Mouse (Mus musculus) forebrain, postnatal 0 days (tissue): ENCODE measurements around the gene Plet1. TPM values are rescaled to one million over a fixed set of nuclear protein-coding genes. Genes with fewer than 3 reads are reported as not detected.

Experiments used
- ATAC-seq: fragments of 200-750 bp; cut with Nextera tagmentation; 2 replicates; pipeline ENCODE4 v1.8.0; 2017; ENCODE audit warnings: mild to moderate bottlenecking, moderate library complexity
- DNase-seq: peaks from one replicate; pipeline ENCODE4 v3.0.0-alpha.2; 2015
- H3K27ac ChIP-seq: fragments of 300-500 bp; sonication (generic); 2 replicates; pipeline ENCODE4 v1.5.1; 2014; ENCODE audit warnings: low read depth, mild to moderate bottlenecking, antibody characterized with exemption, low read length, moderate library complexity, mixed read lengths
- H3K27me3 ChIP-seq: fragments of 300-500 bp; sonication (generic); 2 replicates; pipeline ENCODE4 v1.6.1; 2014; ENCODE audit warnings: mild to moderate bottlenecking, low read length, mixed read lengths; ENCODE audit not compliant: insufficient read depth
- H3K36me3 ChIP-seq: fragments of 300-500 bp; sonication (generic); 2 replicates; pipeline ENCODE4 v1.6.1; 2014; ENCODE audit warnings: mild to moderate bottlenecking, moderate library complexity; ENCODE audit not compliant: insufficient read depth
- H3K4me1 ChIP-seq: fragments of 300-500 bp; sonication (generic); 2 replicates; pipeline ENCODE4 v1.6.1; 2014; ENCODE audit warnings: antibody characterized with exemption; ENCODE audit not compliant: insufficient read depth
- H3K4me2 ChIP-seq: fragments of 300-500 bp; sonication (generic); 2 replicates; pipeline ENCODE4 v1.6.1; 2014; ENCODE audit warnings: low read depth, mild to moderate bottlenecking, moderate library complexity
- H3K4me3 ChIP-seq: fragments of 300-500 bp; sonication (generic); 2 replicates; pipeline ENCODE4 v1.5.1; 2014; ENCODE audit warnings: low read depth, low read length, mixed read lengths
- H3K9ac ChIP-seq: fragments of 300-500 bp; sonication (generic); 2 replicates; pipeline ENCODE4 v1.6.1; 2014; ENCODE audit warnings: mild to moderate bottlenecking
- H3K9me3 ChIP-seq: fragments of 300-500 bp; sonication (generic); 2 replicates; pipeline ENCODE4 v1.6.1; 2016; ENCODE audit warnings: low read length
- CTCF ChIP-seq: sonication (generic); IDR thresholded peaks from 2 replicates; pipeline ENCODE4 v1.5.1; 2016; ENCODE audit warnings: antibody characterized with exemption, control low read depth, low read depth
- WGBS: fragments of 180-500 bp; shearing (Covaris S2); extraction: QIAGEN DNeasy Blood & Tissue Kit; methylation state at CpG from one replicate; pipeline ENCODE4 v1.1.7; 2014; 5-methylcytosine and 5-hydroxymethylcytosine counted together
- polyA plus RNA-seq: library from polyadenylated mRNA; unstranded; fragments of >200 nt; fragmentation: Nextera tagmentation; extraction: Ambion mirVana; gene quantifications from 2 replicates; pipeline ENCODE4 v1.2.1, GENCODE M21; 2015
- total RNA-seq: library from RNA; depleted of rRNA; stranded (reverse); fragments of >200 nt; gene quantifications from 2 replicates; pipeline ENCODE4 v1.2.3, GENCODE M21; 2014

Gene Plet1
- total and polyA plus RNA-seq, 2 experiments from 2014 or later = 0.34 TPM; not detected in 1

GRCm38 (mm10) chr9:50520748-50521147 lies 26.4 kb downstream of the Plet1 start:
- ATAC-seq (no peak), DNase-seq (no peak)
- Histone ChIP-seq H3K4me1 (no peaks in the 10 kb centered on the region), H3K9ac (no peak overlapping the region), H3K36me3 (no peaks in the 10 kb centered on the region), H3K4me2 (no peak overlapping the region), H3K4me3 (no peak overlapping the region), H3K27me3 (no peaks in the 10 kb centered on the region), H3K27ac (no peak overlapping the region), H3K9me3 (no peaks in the 10 kb centered on the region)
- 88% methylated on average over 6 of the region's 6 CpGs for WGBS
- no peak for TF ChIP-seq CTCF

GRCm38 (mm10) chr9:50521562-50521961 lies 27.2 kb downstream of the Plet1 start:
- ATAC-seq = no peak
- no peak for TF ChIP-seq CTCF
- no peaks in the 10 kb centered on the region for H3K27me3 ChIP-seq
- DNase-seq = no peak
- 62% methylated on average over 2 of the region's 2 CpGs for WGBS
- no peak overlapping the region for H3K9ac ChIP-seq
- H3K36me3 ChIP-seq = no peaks in the 10 kb centered on the region
- H3K4me1 ChIP-seq = no peaks in the 10 kb centered on the region
- no peak overlapping the region for H3K4me3 ChIP-seq
- no peaks in the 10 kb centered on the region for H3K9me3 ChIP-seq
- no peak overlapping the region for H3K4me2 ChIP-seq
- H3K27ac ChIP-seq = no peak overlapping the region

DNA sequence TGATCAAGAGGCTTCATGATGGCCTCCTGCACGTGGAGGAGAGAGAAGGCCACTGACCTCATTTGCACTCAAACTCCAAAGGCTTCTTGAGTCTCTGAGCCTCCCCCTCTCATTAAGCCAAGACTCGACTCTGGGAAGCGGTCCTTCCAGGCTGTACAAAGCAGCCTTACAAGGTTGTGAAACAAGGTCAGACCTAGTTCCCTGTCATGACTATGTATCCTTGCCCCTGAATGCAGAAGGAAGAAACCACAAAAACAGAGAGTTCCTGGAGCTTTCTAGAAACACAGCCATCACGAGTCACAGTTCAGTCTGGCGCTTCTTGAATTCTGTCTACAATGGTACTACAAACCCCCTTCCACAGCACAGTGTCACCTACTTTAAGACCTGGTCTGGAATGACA lies 28.2 kb downstream of the Plet1 start:
- no peaks in the 10 kb centered on the region for H3K9me3 ChIP-seq
- no peak for TF ChIP-seq CTCF
- DNase-seq (no peak), ATAC-seq (no peak)
- no peaks in the 10 kb centered on the region for H3K36me3 ChIP-seq
- H3K4me2 ChIP-seq = no peak overlapping the region
- H3K27me3 ChIP-seq = no peaks in the 10 kb centered on the region
- H3K9ac ChIP-seq = no peak overlapping the region
- H3K27ac ChIP-seq = no peak overlapping the region
- H3K4me3 ChIP-seq = no peak overlapping the region
- WGBS = 76% methylated on average over 5 of the region's 5 CpGs
- H3K4me1 ChIP-seq = 0 out of 2 replicates have a peak, but pooled peaks cover 2% of the 10 kb centered on the region

DNA sequence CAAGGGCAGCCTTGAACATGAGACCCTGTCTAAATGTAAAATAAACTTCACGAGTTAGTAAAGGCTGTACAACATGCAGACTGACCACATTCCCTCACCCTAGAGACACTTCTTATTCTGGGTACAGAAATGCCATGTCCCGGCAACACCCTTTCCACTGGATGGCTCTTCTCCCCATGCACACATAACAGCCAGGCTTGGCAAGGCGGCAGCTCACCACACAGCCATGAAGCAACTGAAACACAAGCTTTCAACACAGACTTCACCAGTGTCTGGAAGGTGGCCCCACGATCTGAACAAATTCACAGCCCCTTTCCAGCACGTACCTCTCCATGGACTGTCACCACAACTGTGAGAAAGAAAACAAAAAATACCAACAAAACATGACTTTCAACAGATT lies 30.6 kb downstream of the Plet1 start:
- Histone ChIP-seq H3K4me3 (no peak overlapping the region), H3K27me3 (no peaks in the 10 kb centered on the region), H3K9me3 (no peaks in the 10 kb centered on the region), H3K9ac (no peak overlapping the region), H3K36me3 (no peaks in the 10 kb centered on the region), H3K27ac (no peak overlapping the region), H3K4me2 (no peak overlapping the region), H3K4me1 (0 out of 2 replicates have a peak, but pooled peaks cover 2% of the 10 kb centered on the region)
- WGBS = 91% methylated on average over 5 of the region's 5 CpGs
- no peak for DNase-seq
- ATAC-seq = no peak
- no peak for TF ChIP-seq CTCF

DNA sequence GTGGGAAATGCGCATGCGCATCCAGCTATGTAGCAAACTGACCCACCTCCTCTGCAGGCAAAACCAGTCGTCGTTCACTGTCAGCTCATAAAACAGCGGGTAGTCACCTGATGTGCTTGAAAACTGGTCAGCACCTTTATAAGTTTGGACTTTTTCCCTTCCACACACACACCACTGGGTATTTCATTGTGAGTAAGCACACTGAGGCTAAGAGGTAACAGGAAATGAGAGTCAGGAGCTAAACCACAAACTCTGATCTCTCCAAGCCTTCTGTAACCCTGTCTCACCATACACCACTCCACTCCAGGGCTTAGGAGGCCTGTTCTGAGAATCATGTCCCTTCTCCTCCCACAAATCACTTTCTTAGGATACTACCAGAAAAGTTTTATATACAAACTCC lies 31.3 kb downstream of the Plet1 start:
- WGBS = 83% methylated on average over 5 of the region's 5 CpGs
- no peak overlapping the region for H3K4me3 ChIP-seq
- no peak overlapping the region for H3K4me2 ChIP-seq
- 0 out of 2 replicates have a peak, but pooled peaks cover 2% of the 10 kb centered on the region for H3K4me1 ChIP-seq
- H3K27me3 ChIP-seq = no peaks in the 10 kb centered on the region
- no peaks in the 10 kb centered on the region for H3K9me3 ChIP-seq
- ATAC-seq = no peak
- no peak for DNase-seq
- TF ChIP-seq CTCF = no peak
- no peak overlapping the region for H3K27ac ChIP-seq
- H3K9ac ChIP-seq = no peak overlapping the region
- no peaks in the 10 kb centered on the region for H3K36me3 ChIP-seq

- H3K4me1 ChIP-seq = 0 out of 2 replicates have a peak, but pooled peaks cover 2% of the 10 kb centered on the region
- peak overlapping the region; percentile 53 for H3K4me2 ChIP-seq
- WGBS = 43% methylated on average over 7 of the region's 7 CpGs
- DNase-seq = no peak
- no peaks in the 10 kb centered on the region for H3K9me3 ChIP-seq
- H3K9ac ChIP-seq = peak overlapping the region; percentile 70; the same call in 1 of the 2 replicates
- no peak for TF ChIP-seq CTCF
- H3K27ac ChIP-seq = no peak overlapping the region
- H3K4me3 ChIP-seq = peak overlapping the region; percentile 69
- no peaks in the 10 kb centered on the region for H3K27me3 ChIP-seq
- ATAC-seq = 0 out of 2 replicates have a peak, but pooled peaks have one; percentile 2
- no peaks in the 10 kb centered on the region for H3K36me3 ChIP-seq
These were observed 33.5 kb downstream of the Plet1 start for GRCm38 (mm10) chr9:50527860-50528259.

- peak within 1 kb of the TSS; percentile 70 for H3K9ac ChIP-seq
- H3K4me1 ChIP-seq = 0 out of 2 replicates have a peak, but pooled peaks cover 2% of the 10 kb centered on the region
- H3K4me2 ChIP-seq = peak within 1 kb of the TSS; percentile 53
- peak within 1 kb of the TSS; percentile 69 for H3K4me3 ChIP-seq
- ATAC-seq = peak; percentile 99
- peak; percentile 99 for DNase-seq
- H3K9me3 ChIP-seq = no peaks in the 10 kb centered on the region
- H3K27ac ChIP-seq = peak within 1 kb of the TSS; percentile 88
- H3K27me3 ChIP-seq = no peaks in the 10 kb centered on the region
- peak; percentile 90 for TF ChIP-seq CTCF
- under 1% methylated on average over 54 of the region's 54 CpGs for WGBS
- no peaks in the 10 kb centered on the region for H3K36me3 ChIP-seq
These were observed 34.1 kb downstream of the Plet1 start, which contains the start of gene Pts for GRCm38 (mm10) chr9:50528293-50528892. TSS of gene Pts (minus strand) at chr9:50528724.
